Mouse (Mus musculus) liver, embryonic 16.5 days (tissue): ENCODE measurements around the gene Hrh3. TPM values are rescaled to one million over a fixed set of nuclear protein-coding genes. Genes with fewer than 3 reads are reported as not detected.

ENCODE experiments used
- ATAC-seq: fragments of 200-750 bp; cut with Nextera tagmentation; 2 replicates; pipeline ENCODE4 v1.8.0; 2017; ENCODE audit warnings: low read depth, mild to moderate bottlenecking, moderate number of reproducible peaks, moderate library complexity
- H3K27ac ChIP-seq: fragments of 300-500 bp; sonication (generic); 2 replicates; pipeline ENCODE4 v1.5.1; 2014; ENCODE audit warnings: mild to moderate bottlenecking, low read length
- H3K27me3 ChIP-seq: fragments of 300-500 bp; sonication (generic); 2 replicates; pipeline ENCODE4 v1.6.1; 2014; ENCODE audit warnings: low read depth, low read length, mixed read lengths; ENCODE audit not compliant: control insufficient read depth, insufficient read depth
- H3K36me3 ChIP-seq: fragments of 300-500 bp; sonication (generic); 2 replicates; pipeline ENCODE4 v1.6.1; 2014; ENCODE audit warnings: mild to moderate bottlenecking; ENCODE audit not compliant: control insufficient read depth, insufficient read depth
- H3K4me1 ChIP-seq: fragments of 300-500 bp; sonication (generic); 2 replicates; pipeline ENCODE4 v1.6.1; 2014; ENCODE audit warnings: low read depth, low read length, mixed read lengths; ENCODE audit not compliant: control insufficient read depth
- H3K4me2 ChIP-seq: fragments of 300-500 bp; sonication (generic); 2 replicates; pipeline ENCODE4 v1.6.1; 2014; ENCODE audit warnings: low read depth, low read length, mixed read lengths
- H3K4me3 ChIP-seq: fragments of 300-500 bp; sonication (generic); 2 replicates; pipeline ENCODE4 v1.5.1; 2014; ENCODE audit warnings: low read depth, mild to moderate bottlenecking, low read length
- H3K9ac ChIP-seq: fragments of 300-500 bp; sonication (generic); 2 replicates; pipeline ENCODE4 v1.6.1; 2014; ENCODE audit warnings: low read depth, low read length
- H3K9me3 ChIP-seq: fragments of 300-500 bp; sonication (generic); replicated peaks from 2 replicates; pipeline ENCODE4 v1.6.1; 2016; ENCODE audit warnings: low read length; ENCODE audit not compliant: control insufficient read depth
- WGBS: fragments of 180-500 bp; shearing (Covaris S2); extraction: QIAGEN DNeasy Blood & Tissue Kit; methylation state at CpG from one replicate; pipeline ENCODE4 v1.1.7; 2014; ENCODE audit not compliant: insufficient replicate concordance; 5-methylcytosine and 5-hydroxymethylcytosine counted together
- polyA plus RNA-seq: library from polyadenylated mRNA; unstranded; fragments of >200 nt; fragmentation: Nextera tagmentation; extraction: Ambion mirVana; gene quantifications from 2 replicates; pipeline ENCODE4 v1.2.1, GENCODE M21; 2015

Hrh3 gene
- not detected in 2 replicates for polyA plus RNA-seq

DNA sequence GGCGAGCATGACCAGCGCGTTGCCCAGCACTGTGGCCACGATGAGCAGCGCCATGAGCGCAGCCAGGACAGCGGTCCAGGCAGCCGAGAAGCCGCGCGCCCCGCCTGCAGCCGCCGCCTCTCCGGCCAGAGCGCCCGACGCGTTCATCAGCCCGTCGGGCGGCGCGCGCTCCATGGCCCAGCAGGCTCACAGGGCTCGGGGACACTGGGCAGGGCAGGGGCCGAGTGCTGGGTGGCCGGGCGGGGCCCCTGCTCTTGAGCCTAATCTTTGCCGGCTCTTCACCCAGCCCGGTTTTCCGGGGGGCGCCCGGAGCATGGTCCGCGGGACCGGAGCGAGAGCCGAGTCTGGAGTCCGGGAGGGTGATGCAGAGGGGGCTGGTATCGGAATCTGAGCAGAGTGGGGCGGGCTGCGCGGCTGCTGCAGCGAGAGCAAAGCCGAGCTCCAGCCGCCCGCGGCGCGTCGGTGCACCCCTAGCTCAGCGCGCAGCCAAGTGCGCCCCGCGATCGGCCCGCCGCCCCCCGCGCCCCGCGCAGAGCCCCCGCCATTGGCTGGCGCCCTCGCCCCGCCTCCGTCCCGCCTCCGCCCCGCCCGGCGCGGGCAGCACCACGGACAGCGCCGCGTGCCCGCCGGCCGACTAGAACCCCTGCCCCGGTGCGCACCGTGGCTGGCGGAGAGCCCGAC, at the start of gene Hrh3:
TSS of gene Hrh3 (minus strand) at position 511 of the 681 bp plus-strand sequence.
- Histone ChIP-seq H3K27me3 (peaks cover 66% of the 10 kb centered on the region), H3K4me3 (peak within 1 kb of the TSS; percentile 58), H3K27ac (no peak within 1 kb of the TSS), H3K4me2 (peak within 1 kb of the TSS; percentile 72), H3K9ac (no peak within 1 kb of the TSS), H3K4me1 (peaks cover 14% of the 10 kb centered on the region), H3K36me3 (no peaks in the 10 kb centered on the region), H3K9me3 (no peaks in the 10 kb centered on the region)
- WGBS, result under 1% methylated on average over 65 of the region's 87 CpGs
- ATAC-seq, result peak; percentile 76

DNA sequence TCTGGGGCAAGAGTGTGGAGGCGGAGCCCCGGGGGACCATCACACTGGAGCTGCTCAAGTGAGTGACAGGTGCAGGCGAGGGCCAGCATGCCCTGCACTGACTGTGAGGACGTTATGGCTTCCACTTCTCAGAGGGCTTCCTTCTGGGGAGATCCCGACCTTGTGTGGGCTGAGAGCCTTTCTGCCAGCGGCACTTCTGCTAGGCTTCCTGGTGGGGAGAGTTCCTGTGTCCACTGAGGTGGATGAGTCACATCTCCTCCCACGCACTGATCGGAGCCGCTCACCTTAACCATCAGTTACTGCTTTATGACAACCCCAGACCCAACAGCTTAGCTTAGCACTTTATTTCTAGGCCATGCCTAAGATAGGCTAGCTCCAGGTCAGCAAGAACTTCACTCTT, 44.3 kb upstream of the Hrh3 start:
- no peak for ATAC-seq
- no peak overlapping the region for H3K27ac ChIP-seq
- no peaks in the 10 kb centered on the region for H3K9me3 ChIP-seq
- H3K4me3 ChIP-seq, result no peak overlapping the region
- 79% methylated on average over 9 of the region's 9 CpGs for WGBS
- no peaks in the 10 kb centered on the region for H3K27me3 ChIP-seq
- peaks cover 7% of the 10 kb centered on the region; the same call in 1 of the 2 replicates for H3K36me3 ChIP-seq
- no peaks in the 10 kb centered on the region for H3K4me1 ChIP-seq
- no peak overlapping the region for H3K4me2 ChIP-seq
- no peak overlapping the region for H3K9ac ChIP-seq

DNA sequence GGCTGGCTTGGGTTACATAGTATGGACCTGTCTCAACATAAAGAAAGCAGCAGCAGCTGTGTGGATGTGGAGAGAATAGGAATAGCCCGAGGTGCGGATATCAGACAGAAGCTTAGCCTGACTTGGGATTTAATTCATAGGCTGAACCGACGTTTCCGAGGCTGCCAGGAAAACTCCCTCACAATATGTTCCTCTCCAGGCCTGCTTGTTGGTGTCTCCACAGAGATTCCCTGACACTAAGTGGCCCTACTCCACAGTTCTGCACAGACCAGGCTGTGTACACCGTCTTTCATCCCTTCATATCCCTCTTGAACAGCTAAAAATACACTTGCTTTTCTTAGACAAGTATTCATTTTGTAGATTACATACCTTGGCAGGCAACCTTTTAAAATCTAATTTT, 43.1 kb upstream of the Hrh3 start:
- Histone ChIP-seq H3K27ac (no peak overlapping the region), H3K27me3 (no peaks in the 10 kb centered on the region), H3K4me1 (no peaks in the 10 kb centered on the region), H3K9ac (no peak overlapping the region), H3K4me2 (no peak overlapping the region), H3K36me3 (peaks cover 7% of the 10 kb centered on the region; the same call in 1 of the 2 replicates), H3K9me3 (no peaks in the 10 kb centered on the region), H3K4me3 (no peak overlapping the region)
- WGBS, result 82% methylated on average over 6 of the region's 6 CpGs
- ATAC-seq, result no peak

GRCm38 (mm10) chr2:180146091-180146490, 41.8 kb upstream of the Hrh3 start:
- peaks cover 5% of the 10 kb centered on the region; the same call in 1 of the 2 replicates for H3K36me3 ChIP-seq
- no peak overlapping the region for H3K27ac ChIP-seq
- ATAC-seq, result no peak
- no peak overlapping the region for H3K9ac ChIP-seq
- H3K4me1 ChIP-seq, result no peaks in the 10 kb centered on the region
- no peaks in the 10 kb centered on the region for H3K9me3 ChIP-seq
- WGBS, result 83% methylated on average over 2 of the region's 2 CpGs
- no peak overlapping the region for H3K4me2 ChIP-seq
- no peak overlapping the region for H3K4me3 ChIP-seq
- no peaks in the 10 kb centered on the region for H3K27me3 ChIP-seq

DNA sequence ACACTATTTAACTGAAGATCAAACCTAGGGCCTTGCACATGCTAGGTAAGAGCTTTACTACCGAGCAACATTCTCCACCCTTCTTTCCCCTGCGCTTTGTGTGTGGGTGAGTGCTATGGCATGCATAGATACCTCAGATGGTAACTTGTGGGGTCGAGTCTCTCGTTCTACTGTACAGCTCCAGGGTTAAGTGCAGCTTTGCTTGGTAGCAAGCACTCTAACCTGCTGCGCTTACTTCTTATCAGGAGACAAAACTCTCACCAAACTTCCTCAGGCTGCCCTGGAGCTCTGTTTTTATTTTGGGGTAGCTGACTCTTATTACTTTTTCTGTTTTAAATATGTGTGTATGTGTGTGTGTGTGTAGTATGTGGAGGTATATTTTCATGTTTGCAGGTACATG, 31.1 kb upstream of the Hrh3 start:
- H3K4me1 ChIP-seq, result peaks cover 4% of the 10 kb centered on the region
- no peak overlapping the region for H3K4me2 ChIP-seq
- no peaks in the 10 kb centered on the region for H3K27me3 ChIP-seq
- no peaks in the 10 kb centered on the region for H3K9me3 ChIP-seq
- H3K36me3 ChIP-seq, result no peaks in the 10 kb centered on the region
- H3K27ac ChIP-seq, result no peak overlapping the region
- no peak overlapping the region for H3K9ac ChIP-seq
- H3K4me3 ChIP-seq, result no peak overlapping the region
- ATAC-seq, result no peak
- WGBS, result 36% methylated on average over 5 of the region's 5 CpGs

- H3K36me3 ChIP-seq, result no peaks in the 10 kb centered on the region
- peaks cover 4% of the 10 kb centered on the region for H3K4me1 ChIP-seq
- no peak overlapping the region for H3K4me3 ChIP-seq
- H3K4me2 ChIP-seq, result no peak overlapping the region
- no peaks in the 10 kb centered on the region for H3K27me3 ChIP-seq
- 0 out of 2 replicates have a peak, but pooled peaks have one; percentile 19 for ATAC-seq
- H3K27ac ChIP-seq, result no peak overlapping the region
- no peaks in the 10 kb centered on the region for H3K9me3 ChIP-seq
- no peak overlapping the region for H3K9ac ChIP-seq
- WGBS, result 62% methylated on average over 3 of the region's 3 CpGs
These were observed 29.6 kb upstream of the Hrh3 start for GRCm38 (mm10) chr2:180133911-180134310.

DNA sequence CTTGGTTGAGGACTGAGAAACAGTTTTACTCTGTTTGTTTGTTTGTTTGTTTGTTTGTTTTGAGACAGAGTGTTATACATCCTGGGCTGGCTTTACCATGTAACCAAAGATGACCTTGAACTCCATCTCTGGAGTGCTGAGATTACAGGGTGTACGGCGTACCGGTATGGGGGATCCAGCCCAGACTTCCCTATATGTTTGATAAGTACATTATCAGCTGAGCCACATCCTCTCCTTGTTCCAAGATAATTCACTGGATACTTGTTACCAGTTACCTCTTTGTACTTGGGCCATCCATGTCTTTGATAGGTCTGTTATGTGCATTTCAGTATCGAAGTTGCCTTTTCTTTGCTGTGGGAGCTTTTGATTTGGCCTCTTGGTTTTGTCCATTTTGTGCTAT, 28.9 kb upstream of the Hrh3 start:
- ATAC-seq, result no peak
- 46% methylated on average over 4 of the region's 4 CpGs for WGBS
- no peaks in the 10 kb centered on the region for H3K9me3 ChIP-seq

DNA sequence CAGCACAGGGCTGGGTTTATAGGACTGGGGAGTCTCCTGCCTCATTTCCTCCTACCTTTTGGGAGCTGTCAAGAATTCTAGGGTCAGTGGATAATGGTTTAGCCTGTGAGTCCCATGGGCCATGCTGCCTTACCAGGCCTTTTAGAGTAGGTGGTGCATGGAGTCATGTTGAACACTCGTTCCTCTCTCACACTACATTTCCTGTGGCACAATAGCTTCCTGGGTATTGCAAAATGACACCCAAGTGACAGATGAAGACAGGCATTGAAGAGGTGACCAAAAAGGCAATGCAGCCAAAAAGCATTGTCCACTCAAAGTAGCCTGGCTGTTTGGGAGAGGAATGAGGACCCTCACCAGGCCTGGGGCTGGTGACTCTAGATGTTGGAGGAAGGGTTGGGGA, 23.4 kb upstream of the Hrh3 start:
- 28% methylated on average over 1 of the region's 1 CpGs for WGBS
- Histone ChIP-seq H3K27me3 (no peaks in the 10 kb centered on the region), H3K9ac (no peak overlapping the region), H3K4me2 (no peak overlapping the region), H3K27ac (no peak overlapping the region), H3K4me1 (peaks cover 5% of the 10 kb centered on the region), H3K9me3 (no peaks in the 10 kb centered on the region), H3K36me3 (no peaks in the 10 kb centered on the region), H3K4me3 (no peak overlapping the region)
- no peak for ATAC-seq

More for the DNA sequence above, 28.9 kb upstream of the Hrh3 start:
- no peaks in the 10 kb centered on the region for H3K27me3 ChIP-seq
- H3K4me2 ChIP-seq, result no peak overlapping the region
- no peak overlapping the region for H3K4me3 ChIP-seq
- peaks cover 4% of the 10 kb centered on the region for H3K4me1 ChIP-seq
- H3K9ac ChIP-seq, result no peak overlapping the region
- no peak overlapping the region for H3K27ac ChIP-seq
- H3K36me3 ChIP-seq, result no peaks in the 10 kb centered on the region

GRCm38 (mm10) chr2:180126195-180126594, 21.9 kb upstream of the Hrh3 start:
- no peak overlapping the region for H3K9ac ChIP-seq

More at GRCm38 (mm10) chr2:180126195-180126594, 21.9 kb upstream of the Hrh3 start:
- peaks cover 5% of the 10 kb centered on the region for H3K4me1 ChIP-seq
- no peak for ATAC-seq
- 10% methylated on average over 4 of the region's 4 CpGs for WGBS
- no peaks in the 10 kb centered on the region for H3K9me3 ChIP-seq
- H3K4me2 ChIP-seq, result no peak overlapping the region
- H3K36me3 ChIP-seq, result no peaks in the 10 kb centered on the region
- peak overlapping the region; percentile 11; the same call in 1 of the 2 replicates for H3K27ac ChIP-seq
- H3K27me3 ChIP-seq, result no peaks in the 10 kb centered on the region
- no peak overlapping the region for H3K4me3 ChIP-seq
